Mouse (Mus musculus): ENCODE data around the gene Zdhhc6. TPM values are rescaled to one million over a fixed set of nuclear protein-coding genes. Genes with fewer than 3 reads are reported as not detected.

Gene Zdhhc6
- polyA plus RNA-seq, 1 experiment from 2014 or later = 53.4 TPM

DNA sequence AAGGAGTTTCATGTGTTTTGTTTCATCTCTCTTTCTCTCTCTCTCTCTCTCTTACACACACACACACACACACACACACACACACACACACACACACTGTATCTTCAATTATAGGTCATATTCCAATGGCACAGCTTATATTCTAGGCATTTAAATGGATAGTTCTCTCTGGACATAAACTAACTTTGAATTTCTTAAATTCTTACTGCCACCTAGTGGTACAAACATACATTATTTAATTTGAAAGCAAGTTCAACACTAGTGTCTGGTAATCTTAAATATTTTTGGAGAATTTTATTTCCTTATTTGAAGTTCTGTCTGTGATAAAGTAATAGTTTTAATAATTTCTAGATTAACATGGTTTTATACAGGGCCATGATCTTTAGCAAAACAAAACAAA lies 10.8 kb downstream of the Zdhhc6 start:
- H3K36me3 ChIP-seq = peaks cover 69% of the 10 kb centered on the region
- no peak overlapping the region for H3K27ac ChIP-seq
- H3K9me3 ChIP-seq (replicated peaks) = no peaks in the 10 kb centered on the region
- no peak for ATAC-seq (replicated peaks; ENCODE audit: insufficient number of reproducible peaks, insufficient read depth, low FRiP score, low read depth)
- H3K4me1 ChIP-seq (replicated peaks) = no peaks in the 10 kb centered on the region
- H3K4me3 ChIP-seq = no peak overlapping the region
- H3K4me2 ChIP-seq = no peak overlapping the region
- no peak overlapping the region for H3K9ac ChIP-seq
- H3K27me3 ChIP-seq = no peaks in the 10 kb centered on the region

DNA sequence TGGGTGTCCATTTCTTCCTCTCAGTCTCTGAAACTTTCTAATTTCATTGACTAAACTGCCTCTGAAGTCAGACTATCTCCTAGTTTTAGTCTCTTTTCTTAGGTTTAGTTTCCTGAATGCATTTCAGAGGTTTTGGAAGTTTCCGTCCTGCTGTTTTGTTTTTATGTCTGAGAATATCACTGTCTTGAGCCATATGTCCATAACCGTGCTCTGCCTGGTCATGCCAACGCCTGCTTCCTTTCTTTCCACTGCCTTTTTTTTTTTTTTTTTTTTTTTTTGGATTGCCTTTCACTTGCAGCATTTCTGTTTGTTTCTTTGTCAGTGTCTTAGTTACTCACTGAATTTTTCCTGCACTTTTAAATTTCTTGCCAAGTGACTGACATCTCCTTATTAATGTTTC lies 15.3 kb downstream of the Zdhhc6 start:
- no peak overlapping the region for H3K27ac ChIP-seq
- WGBS = 77% methylated on average over 3 of the region's 3 CpGs

DNA sequence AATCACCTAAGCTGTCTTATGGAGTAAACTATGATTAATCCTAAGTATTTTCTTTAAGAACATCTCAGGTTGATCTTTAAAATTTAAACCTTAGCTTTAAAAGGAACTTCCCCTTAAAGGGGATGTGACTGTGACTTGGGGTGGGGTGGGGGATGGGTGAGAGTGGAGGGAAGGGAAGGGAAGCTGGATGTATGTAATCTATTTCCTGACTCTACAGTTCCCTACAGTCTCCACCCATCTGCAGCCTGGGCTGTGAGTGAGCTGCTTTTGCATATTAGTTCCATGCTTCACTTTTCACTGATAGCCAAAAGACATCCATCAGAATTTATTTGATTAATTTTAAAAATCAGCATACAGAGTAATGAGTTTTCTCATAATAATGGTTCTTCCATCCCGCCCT lies 16.5 kb downstream of the Zdhhc6 start:
- no peaks in the 10 kb centered on the region for H3K9me3 ChIP-seq (replicated peaks)
- H3K36me3 ChIP-seq = peaks cover 79% of the 10 kb centered on the region
- H3K27ac ChIP-seq = no peak overlapping the region
- no peaks in the 10 kb centered on the region for H3K4me1 ChIP-seq (replicated peaks)
- H3K27me3 ChIP-seq = no peaks in the 10 kb centered on the region
- no peak overlapping the region for H3K4me2 ChIP-seq
- H3K4me3 ChIP-seq = no peak overlapping the region
- ATAC-seq (replicated peaks; ENCODE audit: insufficient number of reproducible peaks, insufficient read depth, low FRiP score, low read depth) = no peak
- 81% methylated on average over 1 of the region's 1 CpGs for WGBS
- H3K9ac ChIP-seq = no peak overlapping the region

More for the DNA sequence above, 15.3 kb downstream of the Zdhhc6 start:
- peaks cover 76% of the 10 kb centered on the region for H3K36me3 ChIP-seq
- no peak for ATAC-seq (replicated peaks; ENCODE audit: insufficient number of reproducible peaks, insufficient read depth, low FRiP score, low read depth)
- no peak overlapping the region for H3K4me3 ChIP-seq
- no peak overlapping the region for H3K9ac ChIP-seq
- H3K27me3 ChIP-seq = no peaks in the 10 kb centered on the region
- H3K9me3 ChIP-seq (replicated peaks) = no peaks in the 10 kb centered on the region
- no peaks in the 10 kb centered on the region for H3K4me1 ChIP-seq (replicated peaks)
- no peak overlapping the region for H3K4me2 ChIP-seq

DNA sequence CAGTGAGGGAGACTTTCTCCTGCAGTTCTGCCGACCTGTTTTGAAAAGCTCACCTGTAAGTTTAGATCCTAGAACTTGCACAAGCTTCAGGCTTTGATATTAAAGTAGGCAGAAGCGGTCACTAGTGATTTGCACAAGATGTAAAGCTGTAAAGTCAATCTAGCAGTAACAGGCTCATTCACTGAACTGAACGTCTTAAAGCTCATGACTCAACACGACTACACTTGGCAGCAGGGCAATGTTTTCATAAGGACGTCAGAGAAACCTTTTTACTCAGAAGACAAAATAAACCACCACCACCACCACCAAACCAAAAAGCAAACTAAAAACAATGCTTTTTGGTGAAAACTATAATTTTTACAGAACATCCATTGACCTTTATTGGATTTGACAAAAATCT lies 17.9 kb downstream of the Zdhhc6 start:
- WGBS = 63% methylated on average over 5 of the region's 5 CpGs
- Histone ChIP-seq H3K27ac (no peak overlapping the region), H3K9ac (no peak overlapping the region), H3K9me3 (replicated peaks) (no peaks in the 10 kb centered on the region), H3K36me3 (peaks cover 72% of the 10 kb centered on the region), H3K4me3 (no peak overlapping the region), H3K4me1 (replicated peaks) (no peaks in the 10 kb centered on the region), H3K4me2 (no peak overlapping the region), H3K27me3 (no peaks in the 10 kb centered on the region)
- no peak for ATAC-seq (replicated peaks; ENCODE audit: insufficient number of reproducible peaks, insufficient read depth, low FRiP score, low read depth)

DNA sequence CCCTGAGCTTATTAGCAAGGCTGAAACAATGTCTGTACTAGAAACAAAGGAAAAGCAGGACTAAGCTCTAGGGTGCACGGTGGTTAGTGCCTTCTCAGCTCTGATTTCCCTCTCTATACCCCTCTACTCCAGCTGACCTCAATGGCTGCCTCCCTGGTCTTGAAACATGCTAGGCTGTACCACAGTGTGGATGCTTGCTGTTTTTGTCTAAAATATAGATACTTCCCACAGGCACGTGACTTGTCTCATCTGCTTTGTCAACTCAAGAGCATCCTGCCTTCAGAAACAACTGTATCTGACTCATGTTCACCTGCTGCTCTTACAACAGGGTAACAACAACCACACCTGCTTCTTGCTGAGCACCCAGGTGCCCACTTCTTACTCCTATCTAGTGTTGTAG lies 18.3 kb downstream of the Zdhhc6 start:
- no peak for ATAC-seq (replicated peaks; ENCODE audit: insufficient number of reproducible peaks, insufficient read depth, low FRiP score, low read depth)
- Histone ChIP-seq H3K36me3 (peaks cover 67% of the 10 kb centered on the region), H3K4me3 (no peak overlapping the region), H3K9me3 (replicated peaks) (no peaks in the 10 kb centered on the region), H3K27ac (no peak overlapping the region), H3K4me2 (no peak overlapping the region), H3K9ac (no peak overlapping the region), H3K4me1 (replicated peaks) (no peaks in the 10 kb centered on the region), H3K27me3 (no peaks in the 10 kb centered on the region)
- WGBS = 88% methylated on average over 2 of the region's 2 CpGs

DNA sequence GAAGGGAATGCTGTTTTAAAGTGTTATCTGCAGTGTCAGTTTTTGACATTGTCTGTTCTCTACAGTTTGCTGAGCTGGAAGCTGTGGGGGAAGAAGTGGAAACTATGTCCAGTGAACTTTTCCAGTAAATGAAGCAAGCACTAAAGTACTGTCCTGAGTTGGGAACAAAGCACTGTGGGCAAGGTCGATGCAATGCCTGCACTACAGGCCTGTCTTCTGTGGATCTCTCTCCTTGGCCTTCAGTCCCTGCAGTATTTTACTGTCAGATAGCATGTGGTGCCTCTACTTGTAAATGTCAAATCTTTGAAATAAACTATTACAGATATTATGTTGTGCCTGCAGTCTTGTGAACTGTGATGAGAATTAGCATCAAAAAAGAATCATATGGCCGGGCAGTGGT lies 19.5 kb downstream of the Zdhhc6 start:
- H3K36me3 ChIP-seq = peaks cover 56% of the 10 kb centered on the region

DNA sequence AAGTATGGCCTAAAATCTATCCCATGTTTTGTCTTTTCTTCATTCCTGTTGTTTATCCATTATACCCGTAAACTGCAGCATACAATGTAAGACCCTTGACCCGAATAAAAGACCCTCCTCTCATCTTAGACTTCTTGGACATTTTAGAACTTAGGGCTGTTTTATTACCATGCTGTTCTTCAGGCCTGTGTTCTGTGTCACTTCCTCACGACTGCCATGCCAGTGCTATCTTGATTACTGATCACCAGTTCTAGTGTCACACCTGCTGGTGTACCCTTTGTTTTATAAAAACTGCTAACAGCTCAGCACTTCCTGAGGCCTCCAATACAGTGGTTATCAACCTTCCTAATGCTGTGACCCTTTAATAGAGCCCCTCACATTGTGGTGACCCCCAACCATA lies 20.3 kb downstream of the Zdhhc6 start:
- WGBS = 77% methylated on average over 3 of the region's 3 CpGs
- peaks cover 54% of the 10 kb centered on the region for H3K36me3 ChIP-seq
- no peaks in the 10 kb centered on the region for H3K27me3 ChIP-seq
- no peak overlapping the region for H3K9ac ChIP-seq
- no peak overlapping the region for H3K27ac ChIP-seq
- ATAC-seq (replicated peaks; ENCODE audit: insufficient number of reproducible peaks, insufficient read depth, low FRiP score, low read depth) = no peak
- no peaks in the 10 kb centered on the region for H3K4me1 ChIP-seq (replicated peaks)
- H3K9me3 ChIP-seq (replicated peaks) = no peaks in the 10 kb centered on the region
- H3K4me2 ChIP-seq = no peak overlapping the region
- no peak overlapping the region for H3K4me3 ChIP-seq

More for the DNA sequence above, 19.5 kb downstream of the Zdhhc6 start:
- H3K9ac ChIP-seq = no peak overlapping the region
- ATAC-seq (replicated peaks; ENCODE audit: insufficient number of reproducible peaks, insufficient read depth, low FRiP score, low read depth) = no peak
- 88% methylated on average over 2 of the region's 2 CpGs for WGBS
- no peak overlapping the region for H3K4me2 ChIP-seq
- no peaks in the 10 kb centered on the region for H3K4me1 ChIP-seq (replicated peaks)
- no peak overlapping the region for H3K4me3 ChIP-seq
- no peaks in the 10 kb centered on the region for H3K27me3 ChIP-seq
- no peak overlapping the region for H3K27ac ChIP-seq
- no peaks in the 10 kb centered on the region for H3K9me3 ChIP-seq (replicated peaks)

DNA sequence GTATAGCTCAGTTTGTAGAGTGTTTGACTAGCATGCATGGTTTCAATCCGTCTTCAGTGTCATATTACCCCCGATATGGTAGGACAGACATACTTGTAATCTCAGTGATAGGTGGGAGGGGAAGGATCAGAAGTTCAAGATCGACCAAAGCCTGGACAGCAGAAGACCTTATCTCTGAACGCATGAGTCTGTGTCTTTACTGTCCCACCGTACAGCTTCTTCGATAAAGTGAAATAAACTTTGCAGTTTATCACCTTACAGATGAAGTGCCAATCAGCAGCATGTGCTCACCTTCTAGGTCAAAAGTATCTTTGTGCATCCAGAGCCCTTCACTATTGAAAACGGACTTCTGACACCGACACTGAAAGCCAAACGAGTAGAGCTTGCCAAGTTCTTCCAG lies 20.8 kb downstream of the Zdhhc6 start:
- no peaks in the 10 kb centered on the region for H3K4me1 ChIP-seq (replicated peaks)
- no peaks in the 10 kb centered on the region for H3K9me3 ChIP-seq (replicated peaks)
- H3K9ac ChIP-seq = no peak overlapping the region
- H3K4me2 ChIP-seq = no peak overlapping the region
- no peak overlapping the region for H3K4me3 ChIP-seq
- 77% methylated on average over 9 of the region's 9 CpGs for WGBS
- no peak for ATAC-seq (replicated peaks; ENCODE audit: insufficient number of reproducible peaks, insufficient read depth, low FRiP score, low read depth)
- peaks cover 54% of the 10 kb centered on the region for H3K36me3 ChIP-seq
- no peak overlapping the region for H3K27ac ChIP-seq
- H3K27me3 ChIP-seq = no peaks in the 10 kb centered on the region

DNA sequence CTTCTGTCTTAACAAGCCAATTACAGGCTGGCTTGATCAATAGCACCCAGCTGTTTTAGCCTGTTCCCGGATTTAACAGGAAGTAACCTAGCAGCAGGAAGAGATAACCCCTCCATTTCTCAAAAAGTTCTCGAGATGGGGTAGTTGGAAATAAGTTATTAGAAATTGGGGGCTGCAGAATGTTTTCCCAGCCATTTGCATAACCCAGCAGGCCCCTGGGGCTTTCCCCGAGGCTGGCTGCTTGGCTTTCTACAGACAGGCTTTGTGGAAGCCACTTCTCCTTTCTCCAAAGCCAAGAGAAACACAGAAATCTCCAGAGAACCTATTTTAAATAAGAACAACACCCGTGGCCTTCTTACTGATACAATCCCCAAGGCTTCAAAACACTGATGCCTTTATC lies 22.7 kb downstream of the Zdhhc6 start:
- Histone ChIP-seq H3K27me3 (no peaks in the 10 kb centered on the region), H3K4me3 (no peak overlapping the region), H3K9ac (no peak overlapping the region), H3K4me2 (no peak overlapping the region), H3K4me1 (replicated peaks) (no peaks in the 10 kb centered on the region), H3K9me3 (replicated peaks) (no peaks in the 10 kb centered on the region), H3K27ac (no peak overlapping the region), H3K36me3 (peaks cover 59% of the 10 kb centered on the region)
- no peak for ATAC-seq (replicated peaks; ENCODE audit: insufficient number of reproducible peaks, insufficient read depth, low FRiP score, low read depth)
- 29% methylated on average over 4 of the region's 4 CpGs for WGBS

DNA sequence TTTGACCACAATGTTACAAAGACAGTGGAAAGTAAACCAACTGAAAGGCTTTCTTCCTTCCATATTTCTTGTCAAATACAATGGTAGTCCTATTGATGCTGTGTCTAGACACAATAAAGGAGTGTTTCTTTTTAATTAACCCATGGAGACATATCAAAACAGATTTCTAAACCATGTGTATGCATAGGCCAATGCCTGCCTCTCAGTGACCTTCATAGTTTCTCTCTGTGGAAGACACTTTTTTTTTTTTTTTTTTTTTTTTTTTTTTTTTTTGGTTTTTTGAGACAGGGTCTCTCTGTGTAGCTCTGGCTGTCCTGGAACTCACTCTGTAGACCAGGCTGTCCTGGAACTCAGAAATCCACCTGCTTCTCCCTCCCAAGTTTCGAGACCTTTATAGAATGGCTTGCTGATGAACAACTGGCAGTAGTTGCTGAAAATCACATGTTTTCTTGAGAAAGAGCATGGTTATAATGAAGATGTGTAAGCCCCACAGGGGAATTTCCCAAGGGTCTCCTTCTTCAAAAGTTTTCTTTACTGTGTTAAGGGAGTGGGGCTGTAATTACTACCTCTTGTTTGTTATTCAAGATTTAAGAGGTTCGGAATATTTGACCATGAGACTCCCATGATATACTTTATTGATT lies 23.5 kb downstream of the Zdhhc6 start:
- H3K4me3 ChIP-seq = no peak overlapping the region
- H3K27ac ChIP-seq = no peak overlapping the region
- H3K4me2 ChIP-seq = no peak overlapping the region
- H3K9me3 ChIP-seq (replicated peaks) = no peaks in the 10 kb centered on the region
- no peaks in the 10 kb centered on the region for H3K4me1 ChIP-seq (replicated peaks)
- H3K27me3 ChIP-seq = no peaks in the 10 kb centered on the region
- ATAC-seq (replicated peaks; ENCODE audit: insufficient number of reproducible peaks, insufficient read depth, low FRiP score, low read depth) = no peak
- no peak overlapping the region for H3K9ac ChIP-seq
- H3K36me3 ChIP-seq = peaks cover 58% of the 10 kb centered on the region
- 91% methylated on average over 2 of the region's 2 CpGs for WGBS

DNA sequence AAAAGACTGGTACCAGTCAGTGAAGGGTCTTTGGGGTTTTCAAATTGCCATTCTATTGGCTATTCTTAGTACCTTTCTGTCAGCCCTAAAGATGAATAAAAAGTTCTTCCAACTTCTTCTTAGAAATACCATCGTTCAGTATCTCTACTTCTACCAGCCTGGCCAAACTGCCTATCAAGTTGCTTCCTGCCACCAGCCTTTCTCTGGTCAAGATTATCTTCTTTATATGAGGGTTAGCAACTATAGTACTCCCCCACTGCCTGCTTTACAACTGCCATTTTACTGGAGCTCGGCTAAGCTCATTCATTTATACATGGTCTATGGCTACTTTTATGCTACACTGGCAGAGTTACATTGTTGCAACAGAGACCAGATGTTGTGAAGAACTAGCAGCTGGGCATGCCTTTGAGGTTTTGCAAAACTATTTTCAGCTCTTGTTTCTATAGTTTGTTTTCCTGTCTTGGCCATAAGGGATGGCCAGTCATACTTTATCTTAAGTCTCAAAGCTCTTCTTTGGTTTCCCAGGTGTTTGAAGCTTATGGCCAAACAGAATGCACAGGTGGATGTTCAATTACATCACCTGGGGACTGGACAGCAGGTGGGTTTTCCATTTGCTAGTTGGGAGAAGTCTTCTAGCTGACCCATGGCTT lies 25.1 kb downstream of the Zdhhc6 start:
- H3K9me3 ChIP-seq (replicated peaks) = no peaks in the 10 kb centered on the region
- H3K27me3 ChIP-seq = no peaks in the 10 kb centered on the region
- H3K27ac ChIP-seq = no peak overlapping the region
- H3K36me3 ChIP-seq = peaks cover 46% of the 10 kb centered on the region
- no peak overlapping the region for H3K4me2 ChIP-seq
- no peak for ATAC-seq (replicated peaks; ENCODE audit: insufficient number of reproducible peaks, insufficient read depth, low FRiP score, low read depth)
- no peak overlapping the region for H3K9ac ChIP-seq
- H3K4me1 ChIP-seq (replicated peaks) = no peaks in the 10 kb centered on the region
- no peak overlapping the region for H3K4me3 ChIP-seq
- WGBS = 84% methylated on average over 2 of the region's 2 CpGs

DNA sequence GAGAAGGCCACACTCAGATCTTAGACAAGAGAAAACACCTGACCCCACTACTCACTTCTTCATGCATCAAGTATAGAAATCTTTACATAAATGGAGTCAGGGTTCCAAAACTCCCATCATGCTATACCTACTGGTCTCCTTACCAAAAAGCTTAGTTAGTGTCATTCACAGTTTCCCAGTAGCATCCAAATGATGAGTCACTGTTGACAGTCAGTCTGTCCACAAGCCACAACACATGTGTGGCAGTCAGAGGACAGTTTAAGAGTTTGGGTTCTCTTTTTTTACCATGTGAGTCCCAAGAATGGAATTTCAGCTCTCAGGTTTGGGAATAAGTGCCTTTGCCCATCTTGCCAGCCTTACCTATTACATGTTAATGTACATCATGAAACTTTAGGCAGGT lies 26.9 kb downstream of the Zdhhc6 start:
- Histone ChIP-seq H3K4me2 (no peak overlapping the region), H3K27ac (no peak overlapping the region), H3K9ac (no peak overlapping the region), H3K4me3 (no peak overlapping the region), H3K27me3 (no peaks in the 10 kb centered on the region), H3K36me3 (peaks cover 37% of the 10 kb centered on the region), H3K9me3 (replicated peaks) (no peaks in the 10 kb centered on the region), H3K4me1 (replicated peaks) (no peaks in the 10 kb centered on the region)
- ATAC-seq (replicated peaks; ENCODE audit: insufficient number of reproducible peaks, insufficient read depth, low FRiP score, low read depth) = no peak

Measured in heart, embryonic 15.5 days (tissue).